Mouse (Mus musculus) Patski (cell line): ENCODE data around the gene Rerg. TPM values are rescaled to one million over a fixed set of nuclear protein-coding genes. Genes with fewer than 3 reads are reported as not detected.

ENCODE experiments used
- ATAC-seq: fragments of 100-300 bp; one replicate; pipeline ENCODE4 v1.8.0; 2021
- CTCF ChIA-PET: fragments of 350-600 bp; sonication (Branson Sonifier 250); formaldehyde crosslinking; loops from one replicate; lab custom pipeline; 2022; ENCODE audit warnings: inconsistent platforms; lab: Charles Lee
- POLR2A ChIA-PET: fragments of 350-600 bp; sonication (Branson Sonifier 250); formaldehyde crosslinking; loops from one replicate; lab custom pipeline; 2022; ENCODE audit warnings: antibody characterized with exemption, inconsistent platforms; lab: Charles Lee
- DNase-seq: peaks from one replicate; pipeline ENCODE4 v3.0.0-alpha.2; 2011; ENCODE audit warnings: low read depth, low spot score
- H3K27me3 ChIP-seq: fragments of 371-371 bp; one replicate; pipeline ENCODE4 v1.5.1; 2021
- CTCF ChIP-seq: fragments of 100-300 bp; IDR thresholded peaks from one replicate; pipeline ENCODE4 v1.5.1; 2021
- in situ Hi-C: fragments of 300-500 bp; cut with MboI; formaldehyde crosslinking; loops from 3 replicates; pipeline ENCODE4 v1.11.1; 2018; ENCODE audit warnings: low pct_unique_long_range_greater_than_20kb, mixed read lengths
- polyA plus RNA-seq: library from polyadenylated mRNA; unstranded; gene quantifications from one replicate; pipeline ENCODE4 v1.2.3, GENCODE M21; 2021

The Rerg gene
- polyA plus RNA-seq, 1 experiment from 2014 or later = 2.3 TPM

- H3K27me3 ChIP-seq = no peaks in the 10 kb centered on the region
- in situ Hi-C loops = loop anchor here (25.0 kb wide), 1 partner anchor 293 kb away; no protein-coding TSS in a partner anchor
- POLR2A ChIA-PET = no interaction called here
- DNase-seq = no peak
- CTCF ChIA-PET = no interaction called here
- no peak for ATAC-seq
- no peak for TF ChIP-seq CTCF
Measured at GRCm38 (mm10) chr6:137094475-137094874, 75.8 kb downstream of the Rerg start.

- POLR2A ChIA-PET = no interaction called here
- CTCF ChIA-PET = no interaction called here
- DNase-seq (no peak), ATAC-seq (no peak)
- H3K27me3 ChIP-seq = peaks cover 4% of the 10 kb centered on the region
- in situ Hi-C loops = loop anchor here (25.0 kb wide), 1 partner anchor 299 kb away; no protein-coding TSS in a partner anchor
- TF ChIP-seq CTCF = no peak
Measured at GRCm38 (mm10) chr6:137088469-137088868, 81.8 kb downstream of the Rerg start.

GRCm38 (mm10) chr6:137087956-137088355 lies 82.3 kb downstream of the Rerg start:
- ATAC-seq (no peak), DNase-seq (no peak)
- in situ Hi-C loops = loop anchor here (25.0 kb wide), 1 partner anchor 299 kb away; no protein-coding TSS in a partner anchor
- H3K27me3 ChIP-seq = peaks cover 4% of the 10 kb centered on the region
- POLR2A ChIA-PET = no interaction called here
- no peak for TF ChIP-seq CTCF
- CTCF ChIA-PET = no interaction called here

GRCm38 (mm10) chr6:137087470-137087869 lies 82.8 kb downstream of the Rerg start:
- ChIA-PET POLR2A (no interaction called here), CTCF (no interaction called here)
- DNase-seq (no peak), ATAC-seq (no peak)
- no peak for TF ChIP-seq CTCF
- peaks cover 4% of the 10 kb centered on the region for H3K27me3 ChIP-seq
- in situ Hi-C loops = loop anchor here (25.0 kb wide), 1 partner anchor 300 kb away; no protein-coding TSS in a partner anchor

GRCm38 (mm10) chr6:137079701-137080100 lies 90.6 kb downstream of the Rerg start:
- POLR2A ChIA-PET = no interaction called here
- no peak for ATAC-seq
- no peaks in the 10 kb centered on the region for H3K27me3 ChIP-seq
- CTCF ChIA-PET = no interaction called here
- in situ Hi-C loops = loop anchor here (25.0 kb wide), 1 partner anchor 308 kb away; no protein-coding TSS in a partner anchor
- DNase-seq = no peak
- no peak for TF ChIP-seq CTCF

- in situ Hi-C loops = loop anchor here (25.0 kb wide), 1 partner anchor 311 kb away; no protein-coding TSS in a partner anchor
- POLR2A ChIA-PET = interaction anchor here (0.6 to 0.7 kb wide), 2 partner anchors 60 to 112 kb away, joined by 4 to 7 read pairs; no protein-coding TSS in a partner anchor
- no peak for TF ChIP-seq CTCF
- no peaks in the 10 kb centered on the region for H3K27me3 ChIP-seq
- no peak for DNase-seq
- ATAC-seq = no peak
- CTCF ChIA-PET = no interaction called here
Measured at GRCm38 (mm10) chr6:137076731-137077130, 93.6 kb downstream of the Rerg start.

- no peak for DNase-seq
- POLR2A ChIA-PET = interaction anchor here (0.6 kb wide), 1 partner anchor 113 kb away, joined by 4 read pairs; no protein-coding TSS in a partner anchor
- H3K27me3 ChIP-seq = no peaks in the 10 kb centered on the region
- CTCF ChIA-PET = no interaction called here
- ATAC-seq = no peak
- in situ Hi-C loops = loop anchor here (25.0 kb wide), 1 partner anchor 311 kb away; no protein-coding TSS in a partner anchor
- no peak for TF ChIP-seq CTCF
Measured at GRCm38 (mm10) chr6:137076225-137076624, 94.1 kb downstream of the Rerg start.

GRCm38 (mm10) chr6:137072256-137072655 lies 98.0 kb downstream of the Rerg start:
- no peak for DNase-seq
- POLR2A ChIA-PET = no interaction called here
- no peak for ATAC-seq
- CTCF ChIA-PET = interaction anchor here (0.6 kb wide), 1 partner anchor 71 kb away, joined by 3 read pairs; no protein-coding TSS in a partner anchor
- in situ Hi-C loops = no loop called here
- H3K27me3 ChIP-seq = no peaks in the 10 kb centered on the region
- no peak for TF ChIP-seq CTCF

- in situ Hi-C loops = no loop called here
Measured at GRCm38 (mm10) chr6:137071466-137071865, 98.8 kb downstream of the Rerg start.

GRCm38 (mm10) chr6:137065506-137065905 lies 104.8 kb downstream of the Rerg start:
- in situ Hi-C loops = no loop called here
- H3K27me3 ChIP-seq = no peaks in the 10 kb centered on the region
- ChIA-PET POLR2A (no interaction called here), CTCF (no interaction called here)
- DNase-seq = no peak
- no peak for TF ChIP-seq CTCF
- ATAC-seq = no peak

More at GRCm38 (mm10) chr6:137071466-137071865, 98.8 kb downstream of the Rerg start:
- ChIA-PET POLR2A (no interaction called here), CTCF (no interaction called here)
- TF ChIP-seq CTCF = no peak
- no peak for DNase-seq
- ATAC-seq = no peak
- no peaks in the 10 kb centered on the region for H3K27me3 ChIP-seq

- DNase-seq (no peak), ATAC-seq (no peak)
- ChIA-PET POLR2A (no interaction called here), CTCF (no interaction called here)
- TF ChIP-seq CTCF = no peak
- in situ Hi-C loops = no loop called here
- no peaks in the 10 kb centered on the region for H3K27me3 ChIP-seq
Measured at GRCm38 (mm10) chr6:137064786-137065185, 105.5 kb downstream of the Rerg start.
